Mouse (Mus musculus) left cerebral cortex, postnatal 4 days (tissue): ENCODE results near the gene Slc26a6. TPM values are rescaled to one million over a fixed set of nuclear protein-coding genes. Genes with fewer than 3 reads are reported as not detected.

Experiments used
- DNase-seq: peaks from one replicate; pipeline ENCODE4 v3.0.0-alpha.2; 2022
- intact Hi-C: fragments of 180-260 bp; cut with DNase I; formaldehyde crosslinking; loops from one replicate; pipeline ENCODE4 v1.15.1; 2025
- microRNA-seq: library from miRNA; unstranded; fragments of <30 nt; microRNA quantifications from one replicate; pipeline ENCODE4 v1.2.0, GENCODE M21; 2022
- total RNA-seq, 2 experiments: library from RNA; stranded (reverse); gene quantifications; 2 replicates each; pipeline ENCODE4 v1.2.3; 2021

Slc26a6 gene
- total RNA-seq, 2 experiments from 2014 or later: 22.8 to 27.4 TPM

DNA sequence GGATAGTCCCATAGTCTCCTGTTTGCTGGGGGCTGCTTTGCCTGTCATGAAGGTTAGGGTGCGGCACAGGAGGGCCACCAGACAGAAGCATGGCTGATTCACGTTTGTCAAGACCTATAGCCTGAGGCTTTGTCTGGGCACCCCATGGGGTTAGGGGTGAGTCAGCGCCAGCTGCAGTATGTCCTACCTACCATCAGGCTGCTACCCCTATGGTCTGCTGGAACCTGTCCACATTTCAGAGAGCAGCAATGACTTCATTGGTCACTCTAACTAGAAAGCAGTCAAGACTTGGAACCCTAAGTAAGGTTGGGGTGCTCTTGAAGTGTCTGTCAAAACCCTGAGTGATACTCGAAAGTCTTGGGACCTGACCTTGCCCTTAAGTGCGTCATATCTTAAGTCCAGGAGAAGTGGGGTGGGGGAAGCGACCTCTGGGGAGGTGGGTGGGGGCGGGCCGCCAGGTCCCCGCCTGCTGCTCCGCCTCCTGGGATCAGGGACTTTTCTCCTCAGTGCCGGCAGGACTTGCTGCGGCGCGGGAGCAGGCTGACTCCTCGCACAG, 100.1 kb downstream of the Slc26a6 start, which contains the start of gene Col7a1:
Gene Col7a1 (plus strand): TSS at position 506 of the 556 bp plus-strand sequence.
- DNase-seq: no peak
- intact Hi-C loops: no loop called here

GRCm38 (mm10) chr9:108955241-108955640, 102.2 kb downstream of the Slc26a6 start:
- DNase-seq: no peak

GRCm38 (mm10) chr9:108955846-108956245, 102.8 kb downstream of the Slc26a6 start:
- intact Hi-C loops: no loop called here
- DNase-seq: no peak

More at GRCm38 (mm10) chr9:108955241-108955640, 102.2 kb downstream of the Slc26a6 start:
- intact Hi-C loops: no loop called here

Small RNAs within 50 kb of the gene (microRNA-seq; reads per million reads assigned to microRNA genes)
- gene Gm23156: not detected

Other genes starting within 250 kb of the Slc26a6 start
- gene Arih2, start 203.9 kb upstream of the Slc26a6 start, total RNA-seq: 10 to 100 TPM; 58.3 to 59.6 TPM
- gene Slc25a20, start 191.2 kb upstream of the Slc26a6 start, total RNA-seq: 10 to 100 TPM; 17.9 to 18.9 TPM
- 10 to 100 TPM; 78.5 to 78.7 TPM for gene Prkar2a, start 164.0 kb upstream of the Slc26a6 start, total RNA-seq
- 100 to 1,000 TPM; 188 to 206 TPM for gene Ip6k2, start 69.5 kb upstream of the Slc26a6 start, total RNA-seq
- gene Nckipsd, start 44.9 kb upstream of the Slc26a6 start, total RNA-seq: 10 to 100 TPM; 28.9 to 35.9 TPM
- 100 to 1,000 TPM; 103 to 112 TPM for gene Celsr3, start 27.0 kb upstream of the Slc26a6 start, total RNA-seq
- under 1 TPM in 1 of 2 experiments, not detected in 1; 0.38 TPM for gene Tmem89, start 61.3 kb downstream of the Slc26a6 start, total RNA-seq
- 100 to 1,000 TPM; 292 to 300 TPM for gene Uqcrc1, start 83.3 kb downstream of the Slc26a6 start, total RNA-seq
- 1 to 10 TPM; 6.2 to 8.1 TPM for gene Col7a1, start 100.3 kb downstream of the Slc26a6 start, total RNA-seq
- gene Ucn2, start 132.7 kb downstream of the Slc26a6 start, total RNA-seq: under 1 TPM in 1 of 2 experiments, not detected in 1; 0.78 TPM
- 10 to 100 TPM; 25.5 to 25.8 TPM for gene Pfkfb4, start 138.5 kb downstream of the Slc26a6 start, total RNA-seq
- 10 to 100 TPM; 48.3 to 54.7 TPM for gene Shisa5, start 185.3 kb downstream of the Slc26a6 start, total RNA-seq
- gene Trex1, start 206.5 kb downstream of the Slc26a6 start, total RNA-seq: 10 to 100 TPM; 14.8 to 15.1 TPM
- gene Atrip, start 220.8 kb downstream of the Slc26a6 start, total RNA-seq: 10 to 100 TPM; 33.4 to 37.4 TPM
- 1 to 10 TPM; 7.9 to 8.4 TPM for gene Ccdc51, start 229.2 kb downstream of the Slc26a6 start, total RNA-seq
- 100 to 1,000 TPM; 385 to 398 TPM for gene Tma7, start 229.3 kb downstream of the Slc26a6 start, total RNA-seq
- 100 to 1,000 TPM in 1 of 2 experiments, 10 to 100 TPM in 1; 90.0 to 105 TPM for gene Plxnb1, start 242.1 kb downstream of the Slc26a6 start, total RNA-seq